Mouse (Mus musculus) Patski (cell line): ENCODE measurements around the gene Scrt2. TPM values are rescaled to one million over a fixed set of nuclear protein-coding genes. Genes with fewer than 3 reads are reported as not detected.
A peak's percentile ranks its signal among the peaks of the same experiment; 100 is the strongest.
"Not testable (repeated sequence)": the region's sequence is repeated elsewhere in the genome, so short reads cannot be mapped to it uniquely, and the experiment has no call there.

Experiments
- ATAC-seq: fragments of 100-300 bp; one replicate; pipeline ENCODE4 v1.8.0; 2021
- CTCF ChIA-PET: fragments of 350-600 bp; sonication (Branson Sonifier 250); formaldehyde crosslinking; loops from one replicate; lab custom pipeline; 2022; ENCODE audit warnings: inconsistent platforms; lab: Charles Lee
- POLR2A ChIA-PET: fragments of 350-600 bp; sonication (Branson Sonifier 250); formaldehyde crosslinking; loops from one replicate; lab custom pipeline; 2022; ENCODE audit warnings: antibody characterized with exemption, inconsistent platforms; lab: Charles Lee
- DNase-seq: peaks from one replicate; pipeline ENCODE4 v3.0.0-alpha.2; 2011; ENCODE audit warnings: low read depth, low spot score
- H3K27me3 ChIP-seq: fragments of 371-371 bp; one replicate; pipeline ENCODE4 v1.5.1; 2021
- CTCF ChIP-seq: fragments of 100-300 bp; IDR thresholded peaks from one replicate; pipeline ENCODE4 v1.5.1; 2021
- in situ Hi-C: fragments of 300-500 bp; cut with MboI; formaldehyde crosslinking; loops from 3 replicates; pipeline ENCODE4 v1.11.1; 2018; ENCODE audit warnings: low pct_unique_long_range_greater_than_20kb, mixed read lengths
- polyA plus RNA-seq: library from polyadenylated mRNA; unstranded; gene quantifications from one replicate; pipeline ENCODE4 v1.2.3, GENCODE M21; 2021

Gene Scrt2
- polyA plus RNA-seq, 1 experiment from 2014 or later: not detected

DNA sequence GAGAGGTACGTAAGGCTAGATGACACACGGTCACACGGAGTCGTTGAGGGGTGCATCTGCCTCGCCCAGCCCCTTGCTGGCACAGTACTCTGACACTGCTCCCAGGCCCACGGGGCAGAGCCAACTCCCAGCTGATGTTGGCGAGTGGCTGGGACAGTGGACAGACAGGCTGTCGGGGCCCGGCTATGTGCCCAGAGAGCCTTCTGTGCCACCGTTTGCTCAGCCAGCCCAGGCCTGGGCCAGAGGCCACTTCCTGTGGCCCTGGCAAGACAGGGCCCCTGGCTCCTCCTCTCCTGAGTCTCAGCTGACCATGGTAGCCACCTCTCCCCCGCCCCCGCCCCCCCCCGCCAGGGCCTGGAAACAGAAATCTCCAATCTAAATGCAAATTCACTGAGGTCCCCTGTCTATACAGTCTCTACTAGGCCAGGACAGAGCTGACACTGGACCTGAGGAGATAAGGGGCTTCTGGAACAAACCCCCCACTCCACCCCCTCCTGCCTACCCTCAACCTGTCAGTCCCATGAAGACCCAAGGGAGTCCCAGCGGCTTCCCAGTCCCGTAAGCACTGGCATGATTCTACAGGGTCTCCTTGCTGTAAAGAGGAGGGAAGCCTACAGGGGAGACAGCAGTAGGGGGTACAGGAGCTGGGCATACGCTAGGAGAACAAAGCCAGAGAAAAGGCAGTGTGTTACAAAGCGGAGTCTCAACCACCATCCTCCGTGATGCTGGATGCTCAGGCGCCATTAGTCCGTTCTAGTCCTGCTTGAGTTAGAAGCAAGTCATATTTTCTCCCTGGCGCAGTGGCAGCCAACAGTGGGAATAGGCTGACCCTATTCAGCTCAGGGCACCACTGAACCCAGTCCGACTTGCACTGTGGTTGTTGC is 24.7 kb upstream of the Scrt2 start:
- H3K27me3 ChIP-seq: peaks cover 44% of the 10 kb centered on the region
- POLR2A ChIA-PET: no interaction called here
- in situ Hi-C loops: no loop called here
- CTCF ChIA-PET: no interaction called here
- DNase-seq: no peak
- TF ChIP-seq CTCF: no peak
- ATAC-seq: no peak

DNA sequence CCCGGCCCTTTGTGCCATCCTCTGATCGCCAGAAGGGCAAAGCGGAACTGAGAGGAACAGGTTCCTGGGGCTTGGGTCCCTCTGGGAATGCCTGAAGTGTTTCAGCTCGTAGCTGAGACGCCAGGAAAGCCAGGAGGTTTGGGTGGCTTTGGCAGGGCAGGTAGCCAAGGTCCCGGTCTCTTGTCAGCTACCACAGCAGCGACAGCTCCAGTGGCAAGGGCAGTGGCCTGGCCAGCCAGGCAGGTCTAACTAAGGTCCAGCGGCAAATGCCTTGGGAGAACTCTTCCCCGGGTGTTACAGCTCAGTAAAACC is 24.1 kb upstream of the Scrt2 start:
- no peak for TF ChIP-seq CTCF
- no peak for DNase-seq
- in situ Hi-C loops: no loop called here
- ChIA-PET POLR2A (no interaction called here), CTCF (no interaction called here)
- H3K27me3 ChIP-seq: peaks cover 44% of the 10 kb centered on the region
- ATAC-seq: no peak

GRCm38 (mm10) chr2:152062817-152063216 is 18.5 kb upstream of the Scrt2 start:
- peaks cover 25% of the 10 kb centered on the region for H3K27me3 ChIP-seq
- POLR2A ChIA-PET, CTCF ChIA-PET, ATAC-seq, in situ Hi-C loops, DNase-seq: not testable (repeated sequence)

DNA sequence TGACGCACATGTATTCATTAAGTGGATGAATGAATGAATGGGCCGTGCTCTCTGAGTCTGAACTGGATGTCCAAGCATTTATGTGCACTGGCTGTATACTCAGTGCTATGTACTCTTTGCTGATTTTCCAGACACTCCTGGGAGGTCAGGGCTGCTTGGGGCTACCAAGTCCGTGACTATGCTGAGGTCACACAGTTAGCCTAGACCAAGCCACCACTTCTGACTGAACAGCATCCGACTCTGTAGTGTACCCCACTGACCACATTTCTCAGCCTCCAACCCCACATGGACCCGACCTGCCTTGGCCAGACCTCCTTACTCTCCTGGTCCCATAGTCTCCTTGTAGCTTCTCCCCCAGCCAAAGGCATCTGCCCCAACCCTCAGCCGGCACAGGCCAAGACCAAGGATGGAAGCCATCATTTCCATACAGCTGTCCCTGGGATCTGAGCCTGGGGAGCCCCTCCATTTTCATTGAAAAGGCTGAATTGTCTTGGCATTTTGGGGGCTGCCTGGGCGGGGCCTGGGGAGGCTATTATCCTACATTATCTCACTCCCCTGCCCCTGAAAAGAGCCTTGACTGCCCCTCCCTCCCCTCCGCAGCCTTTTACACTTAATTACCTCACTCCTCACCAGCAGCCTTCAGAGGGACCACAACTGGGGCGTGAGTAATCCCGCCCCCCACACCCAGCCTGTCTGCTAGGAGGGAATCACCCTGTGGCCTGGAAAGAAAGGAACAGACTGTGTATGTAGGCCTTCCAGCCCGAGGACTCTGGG is 12.5 kb upstream of the Scrt2 start:
- peaks cover 37% of the 10 kb centered on the region for H3K27me3 ChIP-seq
- CTCF ChIA-PET: interaction anchor here (2.0 kb wide), 1 partner anchor 42 kb away, joined by 5 read pairs; no protein-coding TSS in a partner anchor
- POLR2A ChIA-PET: no interaction called here
- in situ Hi-C loops: no loop called here
- no peak for TF ChIP-seq CTCF
- no peak for ATAC-seq
- DNase-seq: no peak

DNA sequence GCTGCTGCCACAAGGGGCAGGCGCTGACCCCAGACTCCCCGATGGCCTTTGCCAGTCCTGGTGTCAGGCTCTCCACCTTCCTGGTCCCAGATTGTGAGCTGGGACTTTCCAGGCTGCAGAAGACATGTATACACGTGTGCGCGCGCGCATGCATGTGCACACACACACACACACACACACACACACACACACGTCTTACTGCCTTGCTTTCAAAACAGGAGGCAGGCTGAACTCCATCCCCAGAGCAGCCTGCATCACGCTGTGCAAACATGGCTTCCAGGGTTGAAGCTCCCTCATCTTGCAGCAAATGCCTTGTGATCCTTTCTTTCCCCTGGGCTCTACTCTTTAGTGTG is 11.9 kb upstream of the Scrt2 start:
- DNase-seq (no peak), ATAC-seq (no peak)
- H3K27me3 ChIP-seq: peaks cover 40% of the 10 kb centered on the region
- ChIA-PET CTCF (no interaction called here), POLR2A (no interaction called here)
- no peak for TF ChIP-seq CTCF
- in situ Hi-C loops: no loop called here

DNA sequence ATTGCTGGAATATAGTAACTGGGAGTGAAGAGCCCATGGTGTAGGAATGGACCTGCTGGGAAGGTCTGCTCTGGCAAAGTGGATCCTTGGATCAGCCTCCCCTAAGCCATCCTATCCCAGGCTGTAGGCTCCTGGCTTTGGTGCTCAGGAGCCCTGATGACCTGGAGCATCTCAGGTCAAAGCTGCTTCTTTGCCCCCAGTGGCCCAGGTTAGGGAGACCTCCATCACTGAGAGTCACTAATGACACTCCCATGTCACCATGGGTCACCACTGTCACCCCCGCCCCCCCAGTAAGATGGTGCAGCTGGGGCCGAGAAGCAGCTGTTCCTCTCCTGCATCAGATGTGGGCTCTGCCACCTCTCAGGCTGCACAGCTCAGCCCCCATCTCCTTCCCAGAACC is 11.4 kb upstream of the Scrt2 start:
- TF ChIP-seq CTCF: no peak

GRCm38 (mm10) chr2:152074521-152074920 is 6.8 kb upstream of the Scrt2 start:
- H3K27me3 ChIP-seq: peaks cover 73% of the 10 kb centered on the region
- no peak for DNase-seq
- no peak for TF ChIP-seq CTCF
- ChIA-PET CTCF (no interaction called here), POLR2A (no interaction called here)
- ATAC-seq: no peak
- in situ Hi-C loops: no loop called here

More for the DNA sequence above, 11.4 kb upstream of the Scrt2 start:
- peaks cover 42% of the 10 kb centered on the region for H3K27me3 ChIP-seq
- DNase-seq (no peak), ATAC-seq (no peak)
- CTCF ChIA-PET: no interaction called here
- POLR2A ChIA-PET: no interaction called here
- in situ Hi-C loops: no loop called here

DNA sequence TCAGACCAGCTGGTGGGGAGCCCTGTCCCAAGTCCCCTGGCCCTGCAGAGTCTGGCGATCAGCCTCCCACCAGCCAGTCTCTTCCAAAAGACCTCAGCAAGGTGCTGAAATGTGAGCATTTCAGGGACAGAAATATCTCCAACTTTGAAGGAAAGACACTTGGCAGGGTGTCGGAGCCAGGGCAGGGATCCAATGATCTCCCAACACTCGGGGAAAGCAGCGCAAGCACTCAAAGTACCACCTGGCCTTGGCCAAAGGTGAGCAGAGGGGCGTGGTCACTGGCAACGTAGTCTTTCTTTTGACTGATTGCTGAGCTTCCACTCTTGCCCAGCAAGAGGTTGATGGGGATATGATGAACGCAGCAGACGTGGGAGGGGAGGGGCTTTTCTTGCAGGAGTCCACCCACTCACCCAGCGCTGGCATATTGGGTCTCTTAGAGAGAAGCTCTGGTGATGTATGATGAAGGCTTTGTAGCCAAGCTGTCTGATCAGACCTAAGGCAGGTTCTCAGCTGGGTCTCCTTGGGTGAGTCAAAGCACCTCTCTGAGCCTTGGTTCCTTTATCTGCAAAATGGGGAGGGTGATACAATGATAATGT is 5.9 kb upstream of the Scrt2 start:
- ATAC-seq (no peak), DNase-seq (no peak)
- in situ Hi-C loops: no loop called here
- POLR2A ChIA-PET: no interaction called here
- TF ChIP-seq CTCF: no peak
- peaks cover 76% of the 10 kb centered on the region for H3K27me3 ChIP-seq
- CTCF ChIA-PET: no interaction called here

- no peak for ATAC-seq
- ChIA-PET POLR2A (no interaction called here), CTCF (interaction anchor here (1.2 kb wide), 1 partner anchor 35 kb away, joined by 4 read pairs; no protein-coding TSS in a partner anchor)
- TF ChIP-seq CTCF: no peak
- peaks cover 82% of the 10 kb centered on the region for H3K27me3 ChIP-seq
- in situ Hi-C loops: no loop called here
- no peak for DNase-seq
Measured at GRCm38 (mm10) chr2:152077337-152077736, 4.0 kb upstream of the Scrt2 start.

GRCm38 (mm10) chr2:152081641-152082448 is 516 bp downstream of the Scrt2 start:
- ATAC-seq (peak; percentile 83), DNase-seq (no peak)
- ChIA-PET CTCF (no interaction called here), POLR2A (interaction anchor here (0.6 kb wide), 1 partner anchor 14 kb away, joined by 3 read pairs; no protein-coding TSS in a partner anchor)
- no peak for TF ChIP-seq CTCF
- H3K27me3 ChIP-seq: peaks cover 49% of the 10 kb centered on the region
- in situ Hi-C loops: loop anchor here (10.0 kb wide), 1 partner anchor 113 kb away; no protein-coding TSS in a partner anchor
